Mouse (Mus musculus): ENCODE data around the gene Slc9a8. TPM values are rescaled to one million over a fixed set of nuclear protein-coding genes. Genes with fewer than 3 reads are reported as not detected.
"Not testable (repeated sequence)": the region's sequence is repeated elsewhere in the genome, so short reads cannot be mapped to it uniquely, and the experiment has no call there.

The Slc9a8 gene
- polyA plus RNA-seq, 1 experiment from 2014 or later: 27.5 TPM

GRCm38 (mm10) chr2:167383666-167384083, 37.8 kb upstream of the Slc9a8 start:
- Histone ChIP-seq H3K27ac (replicated peaks) (no peak overlapping the region), H3K4me2 (replicated peaks) (no peak overlapping the region), H3K36me3 (no peaks in the 10 kb centered on the region), H3K9me3 (no peaks in the 10 kb centered on the region), H3K9ac (replicated peaks) (no peak overlapping the region), H3K4me3 (no peak overlapping the region), H3K27me3 (no peaks in the 10 kb centered on the region), H3K4me1 (peaks cover 9% of the 10 kb centered on the region; the same call in 1 of the 2 replicates)
- no peak for ATAC-seq (ENCODE audit: low FRiP score, low read depth)
- 90% methylated on average over 13 of the region's 13 CpGs for WGBS

DNA sequence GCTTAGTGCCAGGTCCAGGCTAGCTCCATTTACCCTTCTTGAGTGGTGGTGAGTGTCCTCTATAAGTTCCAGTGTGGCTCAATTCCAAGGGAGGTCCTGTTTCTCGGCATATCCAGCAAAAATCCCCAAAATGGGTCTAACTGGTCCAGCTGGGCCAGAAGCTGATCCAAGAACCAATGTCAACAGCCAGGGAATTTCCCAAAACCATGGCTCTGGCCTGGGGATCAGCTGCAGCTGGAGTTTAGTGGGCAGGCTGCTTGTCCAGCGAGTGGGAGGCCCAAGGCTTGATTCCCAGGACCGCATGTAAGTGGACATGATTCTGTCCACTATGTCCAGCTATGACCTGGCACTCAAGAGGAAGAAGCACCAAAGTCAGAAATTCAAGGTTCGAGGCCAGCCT, 35.1 kb upstream of the Slc9a8 start:
- ATAC-seq (ENCODE audit: low FRiP score, low read depth): no peak
- H3K27me3 ChIP-seq: no peaks in the 10 kb centered on the region
- no peaks in the 10 kb centered on the region for H3K36me3 ChIP-seq
- no peak overlapping the region for H3K27ac ChIP-seq (replicated peaks)
- no peak overlapping the region for H3K4me2 ChIP-seq (replicated peaks)
- H3K9ac ChIP-seq (replicated peaks): no peak overlapping the region
- no peaks in the 10 kb centered on the region for H3K4me1 ChIP-seq
- WGBS: 83% methylated on average over 4 of the region's 4 CpGs
- no peaks in the 10 kb centered on the region for H3K9me3 ChIP-seq
- H3K4me3 ChIP-seq: no peak overlapping the region

DNA sequence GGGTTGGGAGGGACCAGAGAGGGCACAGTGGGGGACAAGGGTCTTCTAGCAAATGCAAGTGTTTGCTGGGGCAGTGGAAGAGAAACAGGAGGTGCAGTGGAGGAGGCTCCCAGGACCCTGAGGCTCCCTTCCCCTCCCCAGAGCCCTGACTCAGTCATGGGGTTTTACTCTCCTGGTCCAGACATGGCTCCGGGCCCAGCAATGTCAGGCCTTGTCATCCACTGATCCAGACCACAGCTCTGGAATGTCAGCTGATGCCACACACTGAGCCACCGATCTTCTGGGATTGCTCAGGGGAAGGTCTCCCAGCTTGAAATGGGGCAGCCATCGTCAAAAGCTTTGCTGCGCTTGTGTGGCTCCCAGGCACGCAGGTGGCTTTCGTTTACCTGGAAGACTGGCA, 34.5 kb upstream of the Slc9a8 start:
- Histone ChIP-seq H3K4me2 (replicated peaks) (no peak overlapping the region), H3K9ac (replicated peaks) (no peak overlapping the region), H3K27ac (replicated peaks) (no peak overlapping the region), H3K27me3 (no peaks in the 10 kb centered on the region), H3K4me3 (no peak overlapping the region), H3K36me3 (no peaks in the 10 kb centered on the region), H3K4me1 (no peaks in the 10 kb centered on the region), H3K9me3 (no peaks in the 10 kb centered on the region)
- 82% methylated on average over 6 of the region's 6 CpGs for WGBS
- ATAC-seq (ENCODE audit: low FRiP score, low read depth): no peak

- H3K27ac ChIP-seq (replicated peaks): no peak overlapping the region
- H3K9ac ChIP-seq (replicated peaks): no peak overlapping the region
- no peak overlapping the region for H3K4me3 ChIP-seq
- no peaks in the 10 kb centered on the region for H3K4me1 ChIP-seq
- 81% methylated on average over 7 of the region's 7 CpGs for WGBS
- no peak for ATAC-seq (ENCODE audit: low FRiP score, low read depth)
- H3K4me2 ChIP-seq (replicated peaks): no peak overlapping the region
- no peaks in the 10 kb centered on the region for H3K27me3 ChIP-seq
- H3K36me3 ChIP-seq: no peaks in the 10 kb centered on the region
- H3K9me3 ChIP-seq: no peaks in the 10 kb centered on the region
Measured at GRCm38 (mm10) chr2:167394426-167394825, 27.1 kb upstream of the Slc9a8 start.

DNA sequence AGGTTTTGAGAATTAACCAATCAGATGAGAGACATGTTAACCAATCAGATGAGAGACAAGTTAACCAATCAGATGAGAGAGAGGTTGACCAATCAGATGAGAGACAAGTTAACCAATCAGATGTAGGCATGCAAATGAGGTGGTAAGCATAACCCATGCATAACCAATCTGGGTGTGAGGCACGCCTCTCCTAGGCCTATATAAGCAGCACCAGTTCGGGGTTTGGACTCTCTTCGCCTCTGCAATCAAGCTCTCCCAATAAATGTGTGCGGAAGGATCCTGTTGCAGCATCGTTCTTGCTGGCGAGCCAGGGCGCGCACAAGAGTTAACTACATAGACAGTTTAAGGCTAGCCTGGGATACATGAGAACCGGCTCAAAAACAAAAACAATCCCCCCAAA, 25.1 kb upstream of the Slc9a8 start:
- not testable (repeated sequence) for H3K4me1 ChIP-seq; H3K36me3 ChIP-seq; H3K9me3 ChIP-seq; ATAC-seq (ENCODE audit: low FRiP score, low read depth); H3K4me3 ChIP-seq; H3K9ac ChIP-seq (replicated peaks); H3K27me3 ChIP-seq; H3K4me2 ChIP-seq (replicated peaks); H3K27ac ChIP-seq (replicated peaks)
- 95% methylated on average over 9 of the region's 9 CpGs for WGBS

GRCm38 (mm10) chr2:167399012-167399411, 22.5 kb upstream of the Slc9a8 start:
- Histone ChIP-seq H3K9me3 (no peaks in the 10 kb centered on the region), H3K4me1 (no peaks in the 10 kb centered on the region), H3K36me3 (no peaks in the 10 kb centered on the region), H3K9ac (replicated peaks) (no peak overlapping the region), H3K4me2 (replicated peaks) (no peak overlapping the region), H3K4me3 (no peak overlapping the region), H3K27ac (replicated peaks) (no peak overlapping the region), H3K27me3 (no peaks in the 10 kb centered on the region)
- WGBS: 54% methylated on average over 4 of the region's 4 CpGs
- no peak for ATAC-seq (ENCODE audit: low FRiP score, low read depth)

GRCm38 (mm10) chr2:167399646-167400045, 21.9 kb upstream of the Slc9a8 start:
- Histone ChIP-seq H3K4me2 (replicated peaks) (no peak overlapping the region), H3K36me3 (no peaks in the 10 kb centered on the region), H3K9me3 (no peaks in the 10 kb centered on the region), H3K4me3 (no peak overlapping the region), H3K27ac (replicated peaks) (no peak overlapping the region), H3K4me1 (no peaks in the 10 kb centered on the region), H3K9ac (replicated peaks) (no peak overlapping the region), H3K27me3 (no peaks in the 10 kb centered on the region)
- WGBS: 93% methylated on average over 7 of the region's 7 CpGs
- no peak for ATAC-seq (ENCODE audit: low FRiP score, low read depth)

DNA sequence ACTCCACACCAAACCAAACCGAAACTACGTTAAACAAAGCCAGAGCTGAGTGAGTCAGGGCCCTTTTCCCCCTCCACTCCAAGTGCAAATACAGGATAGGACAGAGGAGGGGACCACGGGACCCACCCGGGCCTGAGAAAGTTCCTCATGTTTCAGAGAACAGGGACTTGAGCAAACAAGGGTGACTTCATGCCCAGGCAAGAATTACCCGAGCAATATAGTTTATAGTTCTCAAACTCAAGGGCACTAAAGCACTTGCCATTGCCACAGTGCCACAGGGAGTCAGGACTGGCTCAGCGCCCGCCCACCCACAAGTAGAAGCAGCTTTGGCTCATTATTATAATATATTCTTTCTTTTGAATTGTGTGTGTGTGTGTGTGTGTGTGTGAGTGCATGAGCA, 18.4 kb upstream of the Slc9a8 start:
- H3K36me3 ChIP-seq: no peaks in the 10 kb centered on the region
- no peaks in the 10 kb centered on the region for H3K27me3 ChIP-seq
- no peak for ATAC-seq (ENCODE audit: low FRiP score, low read depth)
- H3K4me3 ChIP-seq: no peak overlapping the region
- no peak overlapping the region for H3K4me2 ChIP-seq (replicated peaks)
- H3K4me1 ChIP-seq: no peaks in the 10 kb centered on the region
- no peak overlapping the region for H3K9ac ChIP-seq (replicated peaks)
- no peak overlapping the region for H3K27ac ChIP-seq (replicated peaks)
- 79% methylated on average over 7 of the region's 7 CpGs for WGBS
- no peaks in the 10 kb centered on the region for H3K9me3 ChIP-seq

GRCm38 (mm10) chr2:167405101-167405880, 16.2 kb upstream of the Slc9a8 start:
- no peak for ATAC-seq (ENCODE audit: low FRiP score, low read depth)
- no peaks in the 10 kb centered on the region for H3K27me3 ChIP-seq
- no peaks in the 10 kb centered on the region for H3K36me3 ChIP-seq
- no peaks in the 10 kb centered on the region for H3K4me1 ChIP-seq
- no peak overlapping the region for H3K27ac ChIP-seq (replicated peaks)
- WGBS: 84% methylated on average over 20 of the region's 20 CpGs
- no peak overlapping the region for H3K9ac ChIP-seq (replicated peaks)
- no peak overlapping the region for H3K4me2 ChIP-seq (replicated peaks)
- no peaks in the 10 kb centered on the region for H3K9me3 ChIP-seq
- no peak overlapping the region for H3K4me3 ChIP-seq

DNA sequence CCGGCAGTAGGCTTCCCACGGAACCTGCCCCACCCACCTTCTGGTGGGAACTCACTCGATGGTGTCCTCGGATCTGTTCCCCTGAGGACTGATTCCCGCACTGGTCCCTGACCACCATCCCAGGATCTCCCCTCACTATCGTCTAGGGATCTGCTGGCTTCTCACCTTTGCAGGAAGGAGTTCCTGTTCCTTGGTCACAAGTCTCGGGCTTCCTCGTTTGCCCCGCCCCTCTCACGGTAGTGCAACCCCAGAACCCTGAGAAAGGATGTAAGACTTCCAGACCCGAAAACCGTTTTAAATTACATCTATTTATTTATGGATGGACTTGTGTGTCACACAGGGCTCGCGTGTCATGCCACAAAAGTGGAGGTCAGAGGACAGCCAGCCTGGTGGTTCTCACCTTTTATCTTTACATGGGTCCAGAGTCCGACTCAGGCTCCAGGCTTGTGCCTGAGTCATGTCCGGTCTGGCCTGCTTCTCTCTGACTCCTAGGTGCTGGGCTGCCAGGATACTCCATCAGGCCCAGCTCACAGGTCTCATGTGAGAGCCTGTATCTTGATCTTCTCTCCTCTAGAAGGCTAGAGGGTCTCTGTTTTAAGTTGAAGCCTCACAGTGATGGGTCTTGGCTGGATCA, 14.1 kb upstream of the Slc9a8 start:
- H3K9ac ChIP-seq (replicated peaks): no peak overlapping the region
- no peak overlapping the region for H3K4me2 ChIP-seq (replicated peaks)
- H3K9me3 ChIP-seq: no peaks in the 10 kb centered on the region
- H3K4me1 ChIP-seq: no peaks in the 10 kb centered on the region
- 94% methylated on average over 16 of the region's 16 CpGs for WGBS
- no peak overlapping the region for H3K4me3 ChIP-seq
- ATAC-seq (ENCODE audit: low FRiP score, low read depth): no peak
- no peaks in the 10 kb centered on the region for H3K27me3 ChIP-seq
- no peaks in the 10 kb centered on the region for H3K36me3 ChIP-seq
- H3K27ac ChIP-seq (replicated peaks): no peak overlapping the region

- H3K4me1 ChIP-seq: no peaks in the 10 kb centered on the region
- no peaks in the 10 kb centered on the region for H3K27me3 ChIP-seq
- H3K4me2 ChIP-seq (replicated peaks): no peak overlapping the region
- H3K4me3 ChIP-seq: no peak overlapping the region
- no peak overlapping the region for H3K27ac ChIP-seq (replicated peaks)
- WGBS: 87% methylated on average over 5 of the region's 5 CpGs
- H3K9ac ChIP-seq (replicated peaks): no peak overlapping the region
- ATAC-seq (ENCODE audit: low FRiP score, low read depth): no peak
- H3K36me3 ChIP-seq: no peaks in the 10 kb centered on the region
- 0 out of 2 replicates have a peak, but pooled peaks cover 3% of the 10 kb centered on the region for H3K9me3 ChIP-seq
Measured at GRCm38 (mm10) chr2:167414461-167414860, 7.1 kb upstream of the Slc9a8 start.

DNA sequence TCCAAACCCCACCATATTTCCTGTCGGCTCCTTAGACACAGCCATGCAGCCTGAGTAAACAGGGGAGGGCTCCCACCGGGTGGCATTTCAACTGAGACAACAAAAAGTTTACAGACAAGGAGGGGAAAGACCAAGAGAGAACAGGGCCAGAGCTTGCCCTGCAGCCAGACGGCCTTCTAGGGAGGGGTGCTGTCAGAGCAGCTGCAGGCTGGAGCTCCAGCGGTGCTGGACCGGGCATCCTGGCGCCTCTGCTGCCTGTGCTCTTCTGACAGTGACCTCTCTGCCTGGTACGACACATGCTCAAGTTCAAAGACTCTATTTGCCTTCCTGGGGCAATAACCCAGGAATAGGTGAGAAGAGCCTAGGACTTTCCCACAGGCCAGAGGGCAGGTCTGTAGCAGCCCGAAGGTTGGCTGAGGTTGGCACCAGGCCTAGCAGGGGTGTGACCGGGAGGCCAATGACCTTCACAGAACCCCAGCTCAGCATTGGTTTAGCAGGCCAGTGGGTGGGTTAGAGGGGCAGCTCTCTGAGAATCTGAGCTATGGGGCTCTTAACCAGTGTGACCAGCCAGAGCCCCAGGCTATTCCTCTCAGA, 5.4 kb upstream of the Slc9a8 start:
- ATAC-seq (ENCODE audit: low FRiP score, low read depth): no peak
- H3K9me3 ChIP-seq: 0 out of 2 replicates have a peak, but pooled peaks cover 3% of the 10 kb centered on the region
- peaks cover 10% of the 10 kb centered on the region for H3K4me1 ChIP-seq
- no peak overlapping the region for H3K4me3 ChIP-seq
- H3K27ac ChIP-seq (replicated peaks): no peak overlapping the region
- WGBS: 75% methylated on average over 9 of the region's 9 CpGs
- no peaks in the 10 kb centered on the region for H3K36me3 ChIP-seq
- no peaks in the 10 kb centered on the region for H3K27me3 ChIP-seq
- no peak overlapping the region for H3K4me2 ChIP-seq (replicated peaks)
- H3K9ac ChIP-seq (replicated peaks): no peak overlapping the region
